Mouse (Mus musculus) heart, postnatal 4 days (tissue): ENCODE data around the gene Clic6. TPM values are rescaled to one million over a fixed set of nuclear protein-coding genes. Genes with fewer than 3 reads are reported as not detected.
"Not testable (repeated sequence)": the region's sequence is repeated elsewhere in the genome, so short reads cannot be mapped to it uniquely, and the experiment has no call there.

Experiments
- DNase-seq: peaks from one replicate; pipeline ENCODE4 v3.0.0; 2021
- total RNA-seq, 2 experiments: library from RNA; stranded (reverse); gene quantifications; 2 replicates each; pipeline ENCODE4 v1.2.3; 2021

Clic6 gene
- total RNA-seq, 2 experiments from 2014 or later: 1.0 to 1.8 TPM

GRCm38 (mm10) chr16:92472898-92473297 lies 12.6 kb upstream of the Clic6 start:
- DNase-seq: no peak

- DNase-seq: peak; percentile 70
Measured at GRCm38 (mm10) chr16:92475093-92475860, 10.3 kb upstream of the Clic6 start.

GRCm38 (mm10) chr16:92478561-92479150 lies 6.9 kb upstream of the Clic6 start:
- peak; percentile 80 for DNase-seq

GRCm38 (mm10) chr16:92487086-92487485 lies 1.6 kb downstream of the Clic6 start:
- no peak for DNase-seq

- peak; percentile 67 for DNase-seq
Measured at GRCm38 (mm10) chr16:92487489-92487888, 2.0 kb downstream of the Clic6 start.

- no peak for DNase-seq
Measured at GRCm38 (mm10) chr16:92488456-92488855, 2.9 kb downstream of the Clic6 start.

- no peak for DNase-seq
Measured at GRCm38 (mm10) chr16:92489356-92489755, 3.8 kb downstream of the Clic6 start.

- DNase-seq: no peak
Measured at GRCm38 (mm10) chr16:92497851-92498588, 12.5 kb downstream of the Clic6 start.

GRCm38 (mm10) chr16:92498589-92498981 lies 13.0 kb downstream of the Clic6 start:
- DNase-seq: no peak

- DNase-seq: no peak
Measured at GRCm38 (mm10) chr16:92499324-92499723, 13.8 kb downstream of the Clic6 start.

GRCm38 (mm10) chr16:92500534-92500933 lies 15.0 kb downstream of the Clic6 start:
- no peak for DNase-seq

- DNase-seq: no peak
Measured at GRCm38 (mm10) chr16:92503105-92503504, 17.6 kb downstream of the Clic6 start.

- DNase-seq: no peak
Measured at GRCm38 (mm10) chr16:92507573-92507972, 22.0 kb downstream of the Clic6 start.

GRCm38 (mm10) chr16:92510835-92511772 lies 25.6 kb downstream of the Clic6 start:
- peak; percentile 25 for DNase-seq

GRCm38 (mm10) chr16:92511773-92512391 lies 26.3 kb downstream of the Clic6 start:
- peak; percentile 49 for DNase-seq

- DNase-seq: not testable (repeated sequence)
Measured at GRCm38 (mm10) chr16:92514896-92515295, 29.4 kb downstream of the Clic6 start.

GRCm38 (mm10) chr16:92516139-92516538 lies 30.6 kb downstream of the Clic6 start:
- peak; percentile 70 for DNase-seq

- no peak for DNase-seq
Measured at GRCm38 (mm10) chr16:92518718-92519117, 33.2 kb downstream of the Clic6 start.

GRCm38 (mm10) chr16:92519820-92520492 lies 34.4 kb downstream of the Clic6 start:
- peak; percentile 58 for DNase-seq

GRCm38 (mm10) chr16:92523351-92523750 lies 37.8 kb downstream of the Clic6 start:
- no peak for DNase-seq

- no peak for DNase-seq
Measured at GRCm38 (mm10) chr16:92524651-92525050, 39.1 kb downstream of the Clic6 start.
